Mouse (Mus musculus) testis, adult 2 months (tissue): ENCODE results near the gene Tnip2.

Source experiments
- CTCF ChIP-seq: fragments of 200-500 bp; IDR thresholded peaks from 2 replicates; pipeline ENCODE4 v1.5.1; 2012; ENCODE audit warnings: low read depth, mild to moderate bottlenecking, inconsistent platforms, low read length, moderate library complexity; ENCODE audit not compliant: control insufficient read depth, insufficient read depth, insufficient replicate concordance
- POLR2A ChIP-seq: fragments of 200-500 bp; IDR thresholded peaks from 2 replicates; pipeline ENCODE4 v1.6.1; 2012; ENCODE audit warnings: low read depth, mild to moderate bottlenecking, inconsistent platforms, low read length, moderate library complexity; ENCODE audit not compliant: control insufficient read depth

- TF ChIP-seq CTCF, result no peak
- TF ChIP-seq POLR2A, result no peak
Observed at GRCm38 (mm10) chr5:34534776-34535581, 21.2 kb upstream of the Tnip2 start.
